Mouse (Mus musculus): ENCODE data around the gene Mat1a.

Mat1a gene

DNA sequence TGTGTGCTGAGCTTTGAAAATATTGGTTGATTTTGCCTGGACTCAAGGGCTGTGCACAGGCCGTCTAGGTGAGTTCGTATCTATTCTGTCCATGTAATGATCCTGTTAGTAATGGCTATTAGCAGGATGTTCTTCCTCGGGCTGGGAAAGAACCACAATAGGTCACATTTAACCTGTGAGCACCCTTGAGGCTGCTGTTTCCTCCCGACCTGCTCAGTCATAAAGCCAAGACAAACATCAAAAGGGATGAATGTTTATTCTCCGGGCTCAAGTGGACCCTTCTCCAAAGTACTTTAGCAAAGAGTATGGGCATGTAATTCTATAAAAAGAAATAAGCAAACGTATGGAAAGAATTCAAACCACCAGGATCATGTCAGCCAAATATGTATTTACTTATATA, 41.2 kb downstream of the Mat1a start:
- WGBS = 68% methylated on average over 6 of the region's 6 CpGs

DNA sequence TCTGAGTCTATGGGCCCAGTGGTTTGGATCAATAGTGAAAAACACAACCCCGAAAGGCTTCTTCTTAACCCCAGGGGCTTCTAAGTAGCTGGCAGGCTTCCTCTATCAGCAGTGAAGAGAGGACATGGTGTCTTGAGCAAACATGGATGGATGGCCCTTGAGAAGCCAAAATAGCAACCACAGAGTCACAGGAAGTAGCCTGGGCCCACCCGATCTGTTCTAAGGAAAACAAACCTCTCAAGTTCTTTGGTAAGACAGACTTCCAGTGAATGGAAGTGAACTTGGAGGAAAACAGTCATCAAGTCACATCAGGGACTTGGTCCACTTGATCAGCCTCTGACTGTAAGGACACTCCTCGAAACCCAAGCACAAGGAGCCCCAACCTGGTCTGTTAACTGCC, 42.1 kb downstream of the Mat1a start:
- WGBS = 81% methylated on average over 3 of the region's 3 CpGs

- WGBS = 62% methylated on average over 2 of the region's 2 CpGs
These were observed 42.5 kb downstream of the Mat1a start for GRCm38 (mm10) chr14:41147356-41147755.

- WGBS = 88% methylated on average over 7 of the region's 7 CpGs
These were observed 46.5 kb downstream of the Mat1a start, which contains the start of gene Mbl1 for GRCm38 (mm10) chr14:41151220-41151898. Mbl1 (plus strand) TSS chr14:41151458.

GRCm38 (mm10) chr14:41160076-41160475, 55.2 kb downstream of the Mat1a start:
- 89% methylated on average over 4 of the region's 4 CpGs for WGBS

- WGBS = 52% methylated on average over 1 of the region's 1 CpGs
These were observed 55.9 kb downstream of the Mat1a start for GRCm38 (mm10) chr14:41160743-41161142.

DNA sequence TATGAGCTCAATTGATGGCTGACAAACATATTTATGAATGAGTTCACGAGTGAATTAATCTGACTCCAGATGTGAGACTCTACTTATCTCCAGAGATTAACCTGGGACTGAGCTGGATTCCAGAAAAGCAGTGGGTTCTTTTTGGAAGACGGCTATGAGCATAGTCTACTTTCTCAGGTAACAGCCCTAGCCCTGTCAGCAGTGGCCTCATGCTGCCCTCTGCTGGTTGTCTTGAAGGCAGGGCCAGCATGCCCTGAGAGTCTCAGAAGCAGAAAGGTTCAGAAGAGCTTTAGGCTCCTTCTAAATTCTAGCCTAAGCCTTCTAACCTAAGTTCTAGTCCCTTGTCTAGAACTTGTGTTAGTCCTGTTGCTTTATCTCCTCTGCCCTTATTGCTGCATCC, 57.8 kb downstream of the Mat1a start:
- WGBS = 21% methylated on average over 2 of the region's 2 CpGs

- 56% methylated on average over 5 of the region's 5 CpGs for WGBS
These were observed 62.4 kb downstream of the Mat1a start for GRCm38 (mm10) chr14:41167278-41167677.

DNA sequence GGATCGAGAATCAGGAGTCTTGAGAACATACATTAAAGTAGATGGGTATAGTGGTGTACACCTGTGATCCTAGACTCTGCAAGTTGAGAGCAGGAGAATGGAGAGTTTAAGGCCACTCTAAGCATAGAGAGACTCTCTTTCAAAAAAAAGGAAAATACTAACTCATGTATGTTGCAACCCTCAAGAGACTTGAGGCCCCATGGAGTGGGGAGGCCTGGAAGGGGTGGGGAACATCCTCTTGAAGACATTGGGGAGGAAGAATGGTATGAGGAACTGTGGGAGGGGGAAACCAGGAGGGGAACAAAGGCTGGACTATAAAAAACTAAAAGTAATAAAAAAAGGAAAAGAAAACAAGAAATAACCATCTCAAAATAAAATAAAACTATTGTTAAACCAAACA, 63.7 kb downstream of the Mat1a start:
- WGBS = 88% methylated on average over 1 of the region's 1 CpGs

DNA sequence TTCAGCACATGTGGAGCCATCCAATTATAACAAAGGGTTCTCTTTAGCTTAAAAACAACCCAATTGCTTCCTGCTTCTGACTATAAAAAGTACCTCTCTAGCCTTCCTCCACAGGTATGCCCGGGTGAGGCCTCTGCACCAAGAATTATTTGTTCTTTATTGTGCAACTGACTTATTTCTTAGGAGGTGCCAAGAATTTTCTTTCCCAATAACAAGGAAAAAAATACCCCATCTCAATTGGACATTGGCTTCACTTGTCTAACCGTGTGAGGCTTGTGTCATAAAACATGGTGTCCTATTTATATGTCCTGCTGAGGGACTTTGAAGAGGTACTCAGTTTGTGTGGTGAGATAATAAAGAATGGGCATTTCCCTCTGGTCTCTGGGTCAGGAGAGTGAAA, 65.7 kb downstream of the Mat1a start:
- WGBS = 80% methylated on average over 2 of the region's 2 CpGs

All from cerebral cortex, adult 2 months (tissue).